Mouse (Mus musculus) kidney, adult 9 months (tissue): ENCODE data around the gene Ddx10.
"Not testable (repeated sequence)": the region's sequence is repeated elsewhere in the genome, so short reads cannot be mapped to it uniquely, and the experiment has no call there.

Experiments used
- DNase-seq: peaks from one replicate; pipeline ENCODE4 v3.0.0; 2022

The Ddx10 gene

DNA sequence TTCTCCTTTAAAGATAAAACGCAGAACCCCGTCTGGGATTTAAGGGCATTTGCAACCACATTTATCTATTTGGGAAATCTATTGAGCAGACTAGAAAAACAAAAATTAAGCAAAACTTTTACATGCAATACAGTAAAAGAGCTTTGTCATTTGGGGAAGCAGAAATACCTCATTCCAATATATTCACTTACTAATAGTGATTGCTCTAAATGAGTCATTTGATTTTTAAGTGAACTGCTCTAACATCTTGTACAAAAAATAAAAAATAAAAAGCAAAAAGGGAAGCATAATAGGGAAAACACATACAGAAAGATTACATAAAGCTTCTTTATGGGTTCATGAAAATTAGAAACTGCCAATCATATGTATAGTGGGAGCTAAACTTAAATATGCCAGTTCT, 104.3 kb downstream of the Ddx10 start:
- no peak for DNase-seq

DNA sequence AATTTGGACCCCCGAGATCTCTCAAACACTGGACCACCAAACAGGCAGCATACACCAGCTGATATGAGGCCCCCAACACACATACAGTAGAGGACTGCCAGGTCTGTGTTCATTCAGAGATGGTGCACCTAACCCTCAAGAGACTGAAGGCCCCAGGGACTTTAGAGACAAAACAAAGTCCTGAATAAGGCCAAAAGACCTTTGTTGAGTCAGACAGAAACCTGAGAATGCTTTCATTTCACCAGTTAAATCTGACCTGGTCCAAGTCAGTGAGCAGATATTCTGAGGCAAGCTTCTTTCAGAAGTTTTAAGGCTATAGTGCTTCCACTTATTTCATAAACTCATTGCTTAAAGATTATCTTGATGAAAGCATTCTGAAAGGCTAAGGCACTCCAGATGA, 105.4 kb downstream of the Ddx10 start:
- not testable (repeated sequence) for DNase-seq

DNA sequence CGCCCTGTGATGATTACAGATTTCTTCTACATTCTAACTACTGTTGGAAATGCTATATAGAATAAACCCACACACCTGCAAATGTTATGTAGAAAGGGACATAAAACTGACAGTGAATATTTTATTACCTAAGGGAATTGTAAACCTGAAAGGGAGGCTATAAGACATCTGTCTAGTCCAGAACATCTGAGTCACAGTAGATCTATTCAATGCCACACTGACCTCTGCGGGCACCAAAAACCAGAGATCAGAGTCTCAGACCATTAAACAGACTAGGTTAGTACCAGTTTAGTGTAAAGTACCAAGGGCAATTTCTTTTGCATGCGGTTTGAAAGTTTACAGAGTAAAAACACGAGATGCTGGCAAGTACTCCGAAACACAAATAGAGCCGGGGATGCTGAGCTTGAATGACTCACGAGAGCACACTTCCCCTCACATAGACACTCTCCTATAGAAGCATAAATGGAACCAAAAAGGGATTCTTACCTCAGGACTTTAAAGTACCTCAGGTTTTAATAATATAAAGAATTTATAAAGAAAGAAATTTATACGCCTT, 107.2 kb downstream of the Ddx10 start:
- DNase-seq: peak; percentile 35

DNA sequence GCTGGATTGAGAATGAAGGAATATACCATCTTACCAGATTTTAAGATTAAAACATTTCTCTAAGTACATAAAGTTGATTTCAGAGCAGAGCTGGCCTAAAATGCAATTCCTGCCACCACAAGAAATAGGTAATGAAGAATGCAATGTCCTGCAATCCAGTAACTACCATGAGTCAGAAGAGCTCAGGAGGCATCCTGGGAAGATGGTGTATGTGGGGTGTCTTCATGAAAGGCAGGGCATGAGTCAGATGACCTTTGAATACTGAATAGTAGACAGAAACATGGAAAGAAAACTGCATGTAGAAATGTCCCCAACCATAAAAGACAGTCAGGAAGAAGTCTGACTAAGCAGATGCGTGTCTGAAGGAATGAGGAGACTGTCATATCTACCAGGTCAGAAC, 115.0 kb downstream of the Ddx10 start:
- DNase-seq: no peak

DNA sequence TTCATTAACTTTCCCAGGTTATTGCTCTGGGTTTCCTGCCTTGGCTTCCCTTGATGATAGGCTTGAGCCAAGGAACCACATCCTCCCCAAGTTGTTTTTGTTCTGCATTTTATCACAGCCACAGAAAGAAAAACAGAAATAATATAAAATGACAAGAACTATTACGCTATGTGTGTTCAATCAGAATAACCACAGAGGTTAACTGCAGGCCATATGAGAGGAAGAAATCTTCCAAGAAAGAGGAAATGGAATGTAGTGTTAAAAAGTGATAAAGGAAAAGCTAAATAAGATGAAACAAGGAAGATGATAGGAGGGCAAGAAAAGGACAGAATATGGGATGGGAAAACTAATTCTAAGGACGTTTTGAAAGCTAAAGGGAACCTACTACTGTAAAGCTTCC, 117.4 kb downstream of the Ddx10 start:
- DNase-seq: no peak

DNA sequence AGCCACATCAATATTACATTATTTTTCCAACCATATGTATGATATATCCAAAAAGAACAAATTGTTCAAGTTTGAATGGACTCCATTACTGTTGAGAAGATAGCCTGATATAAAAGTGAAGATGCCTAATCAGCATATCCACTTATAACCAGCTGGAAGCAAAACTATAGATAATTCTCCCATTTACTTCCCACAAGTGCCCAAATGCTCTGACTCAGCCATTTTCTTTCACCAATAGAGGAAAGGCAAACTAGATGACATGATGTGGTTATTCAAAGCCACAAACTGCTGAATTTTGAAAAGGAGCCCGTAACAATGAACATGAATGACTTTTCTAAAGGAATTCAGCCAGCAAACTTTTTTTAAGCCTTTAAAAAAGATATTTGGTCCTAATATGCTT, 146.8 kb downstream of the Ddx10 start:
- DNase-seq: no peak

DNA sequence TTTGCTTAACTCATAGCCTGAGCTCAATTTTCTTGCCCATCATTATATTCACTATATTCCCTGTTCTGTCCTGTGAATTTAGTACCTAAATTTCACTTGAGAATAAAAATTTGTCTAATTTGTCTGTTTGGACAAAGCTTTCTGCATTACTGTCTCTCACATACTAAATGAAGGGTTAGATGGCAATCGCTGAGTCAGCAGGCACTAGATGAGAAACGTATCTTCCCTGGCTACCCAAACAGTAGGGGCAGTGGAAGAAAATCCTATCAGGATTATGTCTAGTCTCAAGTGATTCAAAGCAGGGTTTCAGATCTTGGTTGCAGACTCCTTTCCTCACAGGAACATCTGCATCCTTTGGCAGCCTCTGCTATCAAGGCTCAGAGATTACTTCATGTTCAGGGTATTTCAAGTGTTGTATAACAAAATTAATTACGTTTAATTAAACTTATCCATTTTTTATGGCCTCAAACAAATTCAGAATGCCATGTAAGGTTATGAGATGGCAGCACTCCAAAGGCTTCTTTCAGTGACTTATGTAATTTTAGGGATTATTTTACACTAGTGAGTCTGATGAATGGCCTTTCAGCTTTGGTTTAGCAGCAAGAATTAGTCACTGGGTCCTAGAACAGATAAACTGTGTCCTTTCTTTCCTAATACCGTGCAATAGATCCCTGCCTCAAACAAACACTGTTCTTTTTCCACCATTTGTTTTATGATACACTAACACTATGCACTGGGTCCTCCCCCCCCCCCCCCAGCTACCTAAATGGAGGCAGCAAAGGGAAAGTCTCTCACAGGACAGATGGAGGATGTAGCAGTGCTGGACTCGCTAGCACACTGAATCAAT, 152.3 kb downstream of the Ddx10 start:
- DNase-seq: no peak

DNA sequence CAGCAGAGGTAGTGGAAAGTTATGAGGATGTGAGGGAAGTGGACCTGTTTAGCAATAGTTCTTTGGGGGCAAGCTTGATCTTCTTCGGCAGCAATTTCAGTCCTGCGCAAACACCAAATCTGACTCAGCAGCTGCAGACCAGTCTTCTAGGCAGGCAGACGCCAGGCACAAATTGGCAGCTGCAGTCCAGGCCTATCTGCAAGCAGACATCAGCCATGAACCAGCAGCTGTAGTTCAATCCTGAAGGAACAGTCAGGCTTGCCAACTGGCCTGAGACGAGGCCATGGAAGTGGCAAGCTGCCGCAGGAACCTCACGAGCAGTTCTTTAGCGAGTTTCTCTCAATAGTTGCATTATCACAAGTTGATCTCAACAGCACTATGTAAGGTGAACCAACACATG, 153.3 kb downstream of the Ddx10 start:
- no peak for DNase-seq

DNA sequence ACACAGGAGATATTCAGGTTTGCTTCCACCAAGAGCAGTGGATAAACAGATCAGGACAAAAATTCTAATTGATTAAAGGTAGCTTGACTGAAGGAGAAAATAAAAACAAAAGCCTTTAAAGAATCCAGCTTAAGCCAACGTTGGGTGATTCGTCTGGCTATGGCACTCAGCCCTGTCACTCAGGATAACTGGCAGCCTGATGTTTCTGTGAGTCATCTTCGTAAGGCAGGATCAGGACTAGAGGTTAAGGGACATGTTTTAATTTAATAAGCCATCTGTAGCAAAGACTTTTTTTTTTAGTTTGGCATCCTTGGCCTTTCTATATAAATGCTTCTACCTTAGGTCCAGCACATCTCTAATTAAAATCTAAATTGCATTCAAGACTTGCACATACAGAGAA, 170.2 kb downstream of the Ddx10 start:
- DNase-seq: no peak

DNA sequence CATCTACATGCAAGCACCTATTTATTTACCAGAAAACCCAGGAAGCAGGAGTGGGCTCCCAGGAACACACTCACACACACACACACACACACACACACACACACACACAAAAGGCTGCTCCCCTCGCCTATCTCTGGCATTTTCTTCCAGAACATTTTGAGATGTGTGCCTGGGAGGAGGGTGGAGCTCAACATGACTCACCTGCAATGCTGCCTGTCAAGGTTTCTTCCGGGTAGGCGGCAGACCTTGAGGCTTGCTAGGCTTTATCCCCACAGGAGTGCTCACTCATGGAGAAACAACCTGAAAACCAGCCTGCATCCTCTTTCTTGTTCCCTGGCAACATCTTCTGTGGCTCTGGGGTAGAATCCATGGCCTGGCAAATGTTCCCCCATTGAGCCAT, 171.9 kb downstream of the Ddx10 start:
- DNase-seq: no peak

DNA sequence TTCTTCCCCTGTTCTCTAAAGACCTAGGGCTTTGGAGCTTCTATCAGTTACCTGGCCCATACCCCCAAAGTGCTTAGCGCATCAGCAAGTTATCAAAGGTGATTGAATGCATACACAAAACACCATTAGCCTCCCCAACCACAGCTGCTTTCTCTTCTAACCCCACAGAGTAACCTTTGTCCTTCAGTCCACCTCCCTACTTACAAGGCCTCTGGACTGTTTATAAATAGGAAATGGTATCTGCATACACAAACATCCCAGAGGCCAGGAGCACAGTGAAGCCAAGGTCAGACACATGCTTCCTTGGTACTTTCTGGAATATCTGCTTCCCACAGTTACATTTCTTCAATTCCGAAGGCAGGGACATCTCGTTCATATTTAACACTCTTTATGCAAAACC, 173.4 kb downstream of the Ddx10 start:
- no peak for DNase-seq

DNA sequence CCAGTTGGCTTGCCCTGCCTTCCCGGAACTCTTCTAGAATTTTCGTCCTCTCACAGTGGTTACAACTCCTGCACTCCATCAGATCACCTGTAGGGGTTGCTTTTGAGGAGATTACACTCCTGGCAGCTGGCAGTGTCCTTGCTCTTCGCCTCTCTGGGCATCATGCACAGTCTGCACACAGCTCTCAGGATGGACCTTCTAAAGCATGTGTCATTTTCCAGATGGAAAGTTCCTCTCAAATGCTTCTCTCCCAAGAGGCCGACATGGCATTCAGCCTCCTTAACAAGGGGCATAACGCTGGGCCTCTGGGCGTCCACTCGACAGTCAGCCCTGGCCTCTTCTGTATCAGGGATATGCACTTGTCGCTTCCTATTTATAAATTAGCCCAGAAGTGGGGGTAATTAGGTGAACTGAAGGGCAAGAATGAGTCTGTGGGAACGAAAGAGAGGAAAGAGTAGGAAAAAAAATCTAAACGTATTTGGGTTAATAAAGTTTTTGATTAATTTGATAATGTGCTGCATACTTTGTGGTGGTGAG, 174.2 kb downstream of the Ddx10 start:
- no peak for DNase-seq

DNA sequence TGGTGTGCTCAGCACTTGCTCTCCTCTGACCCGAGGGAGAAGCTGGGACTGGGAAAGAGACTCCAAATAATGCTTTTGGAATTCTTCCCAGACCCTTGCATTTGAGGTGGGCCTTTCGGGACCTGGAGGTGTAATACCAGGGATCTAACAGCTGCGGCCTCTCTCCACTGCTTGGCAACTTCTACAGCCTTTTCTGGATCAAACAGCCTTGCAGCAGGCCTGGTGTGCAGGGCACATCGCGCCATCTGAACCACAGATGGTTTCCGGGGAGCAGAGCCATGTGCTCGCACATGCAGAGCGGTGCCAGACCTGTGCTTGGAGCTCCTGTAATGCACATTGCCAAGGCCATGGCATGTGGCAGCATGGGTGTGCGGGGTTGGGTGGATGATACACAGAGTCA, 175.8 kb downstream of the Ddx10 start:
- DNase-seq: no peak

DNA sequence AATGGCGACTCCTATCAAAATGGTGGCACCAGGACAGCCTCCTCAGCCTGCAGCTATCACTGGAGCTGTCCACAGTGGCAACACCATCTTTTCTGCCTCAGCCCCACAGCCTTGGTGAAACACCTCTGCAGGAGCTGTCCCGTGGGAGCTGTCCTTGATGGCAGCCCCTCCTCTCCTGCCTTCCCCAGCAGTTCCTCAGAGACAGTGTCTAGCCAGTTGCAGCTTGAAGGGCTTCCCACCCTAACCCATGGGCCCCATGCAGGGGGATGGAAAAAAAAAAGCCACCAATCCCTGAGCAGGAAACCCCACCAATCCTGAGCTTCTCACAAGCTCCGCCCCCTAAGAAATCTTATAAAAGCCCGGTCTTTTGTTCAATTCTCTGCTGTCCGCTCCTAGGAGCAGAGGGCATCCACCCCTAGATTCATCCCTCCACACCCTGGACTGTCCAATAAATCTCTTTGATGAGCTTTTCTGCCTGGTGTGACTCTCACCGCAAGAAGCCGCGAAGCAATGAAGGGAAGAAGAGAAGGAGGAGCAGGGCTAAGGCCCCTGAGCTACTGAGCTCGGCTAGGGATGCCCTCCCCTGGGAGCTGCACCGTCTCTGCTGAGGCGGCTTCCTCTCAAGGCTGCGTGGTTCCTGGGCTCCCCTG, 176.9 kb downstream of the Ddx10 start:
- DNase-seq: no peak

DNA sequence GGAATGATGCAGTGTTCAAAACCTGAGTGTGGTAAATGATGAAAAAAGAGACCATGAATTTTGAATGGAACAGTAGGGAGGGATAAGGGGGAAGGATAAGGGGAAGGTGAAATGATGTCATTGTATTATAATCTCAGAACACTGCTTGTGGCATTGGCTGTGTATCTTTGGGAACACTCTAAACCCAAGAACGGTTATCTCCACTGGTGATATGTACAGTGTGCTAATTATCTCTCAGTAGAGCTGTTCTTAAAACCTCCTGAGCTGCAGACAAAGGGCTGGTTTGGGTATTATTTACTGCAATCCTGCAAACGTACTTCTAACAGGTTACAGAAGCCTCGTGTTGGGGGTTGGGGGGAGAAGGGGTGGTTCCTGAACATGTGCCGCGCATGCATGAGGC, 179.7 kb downstream of the Ddx10 start:
- no peak for DNase-seq

DNA sequence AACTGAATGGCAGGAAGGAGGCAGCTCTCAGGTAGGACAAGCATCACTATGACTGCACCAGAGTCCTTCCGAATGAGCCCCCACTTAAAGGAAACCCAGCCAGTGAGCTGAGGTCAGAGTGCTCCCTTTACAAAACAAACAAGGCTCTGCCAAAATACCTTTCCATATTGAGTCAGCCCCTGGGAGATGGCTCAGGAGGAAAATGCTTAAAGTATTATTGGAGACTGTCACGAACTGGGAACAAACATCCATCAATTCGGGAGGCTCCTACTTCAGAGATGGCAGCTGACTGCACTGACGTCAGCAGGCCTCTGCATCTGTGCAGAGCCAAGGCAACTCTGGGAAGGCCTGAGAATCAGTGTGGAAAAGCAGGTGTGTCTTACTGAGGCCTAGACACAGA, 181.4 kb downstream of the Ddx10 start:
- DNase-seq: no peak

DNA sequence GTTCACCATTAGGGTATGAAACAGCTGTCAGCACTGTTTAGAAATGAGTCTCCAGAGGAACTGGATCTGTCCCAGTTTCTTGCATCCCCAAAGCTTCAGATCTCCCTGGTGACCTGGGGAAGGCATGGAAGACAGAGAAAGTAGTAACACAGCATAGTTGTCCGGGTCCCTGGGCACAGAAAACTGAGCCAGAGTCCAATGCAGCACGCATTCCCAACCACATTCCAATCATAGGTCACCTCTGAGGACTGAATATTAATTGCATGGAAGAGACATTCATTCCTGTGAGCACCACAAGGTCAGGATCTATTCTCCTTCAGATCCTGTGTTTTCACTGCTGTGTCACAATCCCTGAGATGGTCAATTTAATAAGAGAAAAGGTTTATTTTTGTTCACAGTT, 182.8 kb downstream of the Ddx10 start:
- DNase-seq: peak; percentile 35

DNA sequence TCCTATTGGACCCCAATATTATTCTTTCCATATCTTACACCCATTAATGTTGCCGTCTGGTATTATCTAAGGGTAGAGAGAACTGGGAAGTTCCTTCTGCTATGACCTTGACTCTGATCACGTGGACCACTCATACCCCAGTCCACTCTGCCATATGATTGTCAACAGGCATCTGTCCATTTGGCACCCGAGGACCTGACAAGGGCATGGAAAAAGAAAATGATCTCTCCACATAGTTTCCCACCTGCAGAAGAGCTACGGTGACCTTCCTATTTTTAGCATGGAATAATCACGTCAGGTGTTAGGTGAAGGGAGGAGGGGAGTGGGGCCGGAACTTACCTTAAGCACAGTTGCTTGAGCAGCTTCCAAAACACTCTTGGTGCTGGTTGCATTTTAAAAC, 183.3 kb downstream of the Ddx10 start:
- peak; percentile 40 for DNase-seq

DNA sequence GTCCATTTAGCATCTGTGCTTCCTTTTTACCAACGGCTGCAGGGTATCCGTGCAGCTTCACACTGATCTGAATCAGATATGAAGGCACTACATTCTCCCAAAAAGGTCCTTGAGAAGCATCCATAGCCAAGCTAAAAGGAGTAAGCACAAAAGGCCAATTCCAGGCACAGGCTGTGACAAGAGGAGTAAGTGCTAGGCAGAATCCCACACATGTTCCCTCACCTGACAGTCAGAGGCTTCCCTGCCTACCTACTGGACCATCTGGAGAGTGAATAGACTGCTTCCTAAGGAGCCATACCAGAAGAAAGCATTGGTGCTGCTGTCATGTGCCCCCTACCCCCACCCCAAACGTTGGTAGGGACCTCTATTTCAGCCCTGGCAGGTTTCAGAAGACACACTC, 192.5 kb downstream of the Ddx10 start:
- no peak for DNase-seq
